Mouse (Mus musculus) layer of hippocampus, postnatal 25 days (tissue): Measurements from ENCODE around the gene Amy1. TPM values are rescaled to one million over a fixed set of nuclear protein-coding genes. Genes with fewer than 3 reads are reported as not detected.
"Not testable (repeated sequence)": the region's sequence is repeated elsewhere in the genome, so short reads cannot be mapped to it uniquely, and the experiment has no call there.

Experiments
- DNase-seq, 2 experiments: peaks; one replicate each; pipeline ENCODE4 v3.0.0; 2022; ENCODE audit warnings: mixed read lengths in 2 of 2, low spot score in 1 of 2; ENCODE audit errors: extremely low spot score in 1 of 2
- total RNA-seq, 2 experiments: library from RNA; stranded (reverse); gene quantifications; 2 replicates each; pipeline ENCODE4 v1.2.3; 2021

The Amy1 gene
- 10 to 100 TPM; 11.2 to 13.7 TPM for total RNA-seq

- DNase-seq, result no peak
Observed at GRCm38 (mm10) chr3:113606599-113606998, at the start of gene Amy1. Gene Amy1 (minus strand): TSS chr3:113606699.

GRCm38 (mm10) chr3:113654335-113654734 lies 47.8 kb upstream of the Amy1 start:
- no peak for DNase-seq

GRCm38 (mm10) chr3:113651386-113651785 lies 44.9 kb upstream of the Amy1 start:
- not testable (repeated sequence) for DNase-seq

- DNase-seq, result no peak
Observed at GRCm38 (mm10) chr3:113639545-113639944, 33.0 kb upstream of the Amy1 start.

- DNase-seq, result no peak
Observed at GRCm38 (mm10) chr3:113634220-113634619, 27.7 kb upstream of the Amy1 start.

- no peak for DNase-seq
Observed at GRCm38 (mm10) chr3:113631611-113632010, 25.1 kb upstream of the Amy1 start.

GRCm38 (mm10) chr3:113630564-113630963 lies 24.1 kb upstream of the Amy1 start:
- DNase-seq, result no peak

- DNase-seq, result peak; percentile 92 to 98
Observed at GRCm38 (mm10) chr3:113629606-113630359, 23.3 kb upstream of the Amy1 start, which contains the start of gene Rnpc3. Gene Rnpc3 (minus strand): TSS chr3:113630149.

GRCm38 (mm10) chr3:113590844-113591243 lies 15.7 kb downstream of the Amy1 start:
- no peak for DNase-seq

GRCm38 (mm10) chr3:113574578-113574977 lies 31.9 kb downstream of the Amy1 start:
- no peak for DNase-seq

GRCm38 (mm10) chr3:113574138-113574537 lies 32.4 kb downstream of the Amy1 start:
- no peak for DNase-seq

- no peak for DNase-seq
Observed at GRCm38 (mm10) chr3:113572158-113572557, 34.3 kb downstream of the Amy1 start.

GRCm38 (mm10) chr3:113539692-113540091 lies 66.8 kb downstream of the Amy1 start:
- no peak for DNase-seq

- not testable (repeated sequence) for DNase-seq
Observed at GRCm38 (mm10) chr3:113532328-113532727, 74.2 kb downstream of the Amy1 start, which contains the start of gene Amy2a1. Gene Amy2a1 (minus strand): TSS chr3:113532428.

Other genes with a start within 250 kb of the Amy1 start
- not detected for gene Amy2a1, start 74.3 kb downstream of the Amy1 start, total RNA-seq
- 10 to 100 TPM; 21.7 to 30.6 TPM for gene Rnpc3, start 23.4 kb upstream of the Amy1 start, total RNA-seq